ENCODE assay signal across 8 mouse cellular contexts in the genomic region with DNA sequence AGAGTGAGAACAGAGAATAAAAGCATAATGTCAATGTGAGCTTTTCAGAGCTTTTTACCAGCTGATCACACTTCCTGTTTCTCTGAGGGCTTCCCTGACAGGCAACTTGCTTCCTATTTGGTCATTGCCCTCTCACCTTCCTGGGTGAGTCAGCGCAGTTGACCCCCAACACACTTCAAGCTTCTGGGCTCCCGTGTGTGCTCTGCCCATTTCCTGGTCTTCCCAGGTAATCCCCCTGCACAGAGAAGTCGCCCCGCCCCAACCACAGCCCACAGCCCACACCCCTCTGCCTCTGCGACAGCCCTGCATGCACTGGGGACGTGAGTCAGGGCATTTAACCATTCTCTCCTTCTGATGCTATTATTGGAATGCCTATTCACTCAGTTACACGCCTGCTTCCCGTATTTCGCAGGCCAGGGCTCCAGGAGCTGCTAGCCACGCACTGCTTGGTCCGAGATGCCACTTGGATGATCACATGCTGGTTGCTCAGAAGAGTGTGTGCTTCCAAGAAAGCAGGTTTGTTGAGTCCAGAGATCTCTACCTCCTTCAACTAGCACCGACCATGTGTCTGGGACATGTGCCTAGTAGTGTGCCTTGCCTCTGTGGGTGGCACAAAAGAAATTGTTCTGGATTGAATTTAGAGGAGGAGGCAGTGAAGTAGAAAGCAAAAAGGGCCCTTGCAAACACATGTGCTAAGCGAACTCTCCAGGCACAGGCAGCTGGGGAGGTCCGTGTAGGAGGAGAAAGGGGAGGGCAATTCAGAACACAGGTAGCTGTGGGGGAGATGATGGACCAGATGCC.
A peak's percentile ranks its signal among the peaks of the same experiment; 100 is the strongest.
DNase-seq lines count a peak whose midpoint lies in the region; ATAC-seq and TF ChIP-seq lines count a peak whose summit lies in the region.

No protein-coding gene starts in this region.

- DNase-seq in layer of hippocampus, adult 2 months (ENCODE audit: low spot score in 2 of 2) = peak; percentile 14 to 26
- no peak for DNase-seq in layer of hippocampus, postnatal 14 days (ENCODE audit: low spot score in 2 of 2)
- DNase-seq in T-cell, adult 2 months (ENCODE audit: low spot score) = peak; percentile 65
- peak; percentile 83 to 86 for DNase-seq in natural killer cell, adult 2 months (ENCODE audit: low spot score in 2 of 2)
- no peak for DNase-seq in cerebellum, adult 8-10 months
- no peak for DNase-seq in cerebellum, adult 9-10 months

- H3K9ac ChIP-seq in heart, embryonic 15.5 days = no peak overlapping the region
- no peak overlapping the region for H3K9ac ChIP-seq in limb, embryonic 15.5 days

- TF ChIP-seq CTCF in layer of hippocampus, adult 2 months (conservative IDR thresholded peaks at IDR 0.05) = no peak

- no peaks in the 10 kb centered on the region for H3K9me3 ChIP-seq in heart, embryonic 15.5 days (replicated peaks)
- H3K9me3 ChIP-seq in limb, embryonic 15.5 days = no peaks in the 10 kb centered on the region

- H3K4me3 ChIP-seq in layer of hippocampus, adult 2 months = no peak overlapping the region
- H3K4me3 ChIP-seq in heart, embryonic 15.5 days = no peak overlapping the region; the same call in 1 of the 2 replicates
- H3K4me3 ChIP-seq in limb, embryonic 15.5 days = no peak overlapping the region

- no peaks in the 10 kb centered on the region for H3K27me3 ChIP-seq in heart, embryonic 15.5 days
- H3K27me3 ChIP-seq in limb, embryonic 15.5 days = 0 out of 2 replicates have a peak, but pooled peaks cover 3% of the 10 kb centered on the region

- WGBS in heart, embryonic 15.5 days = 20% methylated on average over 14 of the region's 14 CpGs
- WGBS in limb, embryonic 15.5 days = 40% methylated on average over 14 of the region's 14 CpGs

- no peaks in the 10 kb centered on the region for H3K36me3 ChIP-seq in heart, embryonic 15.5 days
- H3K36me3 ChIP-seq in limb, embryonic 15.5 days = no peaks in the 10 kb centered on the region

- no peak overlapping the region for H3K27ac ChIP-seq in layer of hippocampus, adult 2 months
- no peak overlapping the region for H3K27ac ChIP-seq in heart, embryonic 15.5 days
- no peak overlapping the region for H3K27ac ChIP-seq in limb, embryonic 15.5 days

- ATAC-seq in heart, embryonic 15.5 days (replicated peaks; ENCODE audit: insufficient number of reproducible peaks, insufficient read depth, low FRiP score, low read depth) = peak; percentile 74
- ATAC-seq in limb, embryonic 15.5 days (ENCODE audit: insufficient number of reproducible peaks, low FRiP score, low TSS enrichment, low read depth) = no peak; the same call in 1 of the 2 replicates

- H3K4me2 ChIP-seq in heart, embryonic 15.5 days = peak overlapping the region; percentile 49
- H3K4me2 ChIP-seq in limb, embryonic 15.5 days = peak overlapping the region; percentile 17; the same call in 1 of the 2 replicates

- H3K4me1 ChIP-seq in heart, embryonic 15.5 days (replicated peaks) = peaks cover 8% of the 10 kb centered on the region
- H3K4me1 ChIP-seq in limb, embryonic 15.5 days = peaks cover 8% of the 10 kb centered on the region

Comparison
In these comparisons a context has a peak if more than half of its experiments do, and no peak if none do; other contexts are left out.
1. DNase-seq: peak in layer of hippocampus, adult 2 months (2 of 2), T-cell, adult 2 months (single experiment) and natural killer cell, adult 2 months (2 of 2); none in layer of hippocampus, postnatal 14 days (0 of 2), cerebellum, adult 8-10 months (single experiment) and cerebellum, adult 9-10 months (single experiment).